7 mouse cellular contexts compared by ENCODE assay signal in the genomic region with DNA sequence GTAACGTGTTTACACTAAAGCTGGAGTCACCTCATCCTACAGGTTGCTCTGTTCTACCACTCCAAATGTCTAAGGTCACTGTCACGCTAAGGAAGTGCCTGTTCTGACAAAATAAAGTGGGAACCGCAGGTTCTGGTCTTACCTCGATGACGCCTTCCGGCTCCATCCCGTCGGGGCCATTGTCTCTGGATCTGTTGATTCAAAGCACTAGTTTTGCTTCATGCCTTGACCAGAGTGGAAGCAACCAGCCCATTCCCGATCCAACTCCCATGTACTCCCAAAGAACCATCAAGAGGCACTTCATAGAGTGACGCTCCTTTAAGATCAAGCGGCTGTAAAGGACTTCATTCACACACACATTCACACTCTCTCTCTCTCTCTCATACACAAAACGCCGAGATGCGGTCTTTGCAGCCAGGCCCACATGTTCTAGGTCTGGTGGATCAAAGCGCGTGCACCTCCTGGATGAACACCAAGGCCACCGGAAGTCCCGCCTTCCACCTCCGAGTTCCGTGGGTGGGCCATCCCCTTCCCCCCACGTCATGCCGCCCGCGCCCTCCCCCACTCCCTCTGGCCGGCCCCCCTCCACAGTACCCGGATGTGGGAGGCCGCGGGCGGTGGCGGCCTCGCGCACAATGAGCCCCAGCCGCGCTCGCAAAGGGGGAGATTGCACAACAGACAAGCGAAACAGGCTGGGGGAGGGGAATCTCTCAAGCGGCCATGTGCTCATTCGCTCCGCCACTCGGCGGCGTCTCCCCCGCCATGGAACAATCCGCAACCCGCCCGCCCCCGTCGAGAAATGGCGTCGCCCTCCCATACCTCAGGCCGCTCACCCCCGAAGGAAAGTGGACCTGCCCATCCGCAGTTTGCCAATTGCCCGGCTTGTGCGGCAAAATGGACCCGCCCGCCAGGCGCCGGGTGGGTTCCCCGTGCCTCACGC. TPM values are rescaled to one million over a fixed set of nuclear protein-coding genes. Genes with fewer than 3 reads are reported as not detected.
DNase-seq lines count a peak whose midpoint lies in the region; ATAC-seq and TF ChIP-seq lines count a peak whose summit lies in the region.

No protein-coding gene starts in this region.

- under 1% methylated on average over 60 of the region's 61 CpGs for WGBS in intestine, postnatal 0 days
- WGBS in midbrain, embryonic 12.5 days: 1% methylated on average over 60 of the region's 61 CpGs
- under 1% methylated on average over 59 of the region's 61 CpGs for WGBS in small intestine, adult 2 months

- H3K4me1 ChIP-seq in intestine, postnatal 0 days (replicated peaks; ENCODE audit: control insufficient read depth, insufficient read depth, low read length): peaks cover 4% of the 10 kb centered on the region; the same call in 1 of the 2 replicates
- H3K4me1 ChIP-seq in midbrain, embryonic 12.5 days: peaks cover 28% of the 10 kb centered on the region
- H3K4me1 ChIP-seq in small intestine, adult 2 months (ENCODE audit: control insufficient read depth, insufficient read depth, insufficient read length, low read length): no peaks in the 10 kb centered on the region; the same call in 1 of the 2 replicates

- intact Hi-C loops in left cerebral cortex, postnatal 4 days (cut with DNase I): no loop called here

- no peaks in the 10 kb centered on the region for H3K27me3 ChIP-seq in intestine, postnatal 0 days (replicated peaks; ENCODE audit: control insufficient read depth, insufficient read depth, low read length)
- no peaks in the 10 kb centered on the region for H3K27me3 ChIP-seq in midbrain, embryonic 12.5 days
- H3K27me3 ChIP-seq in small intestine, adult 2 months (ENCODE audit: control insufficient read depth, insufficient read depth, low read length): no peaks in the 10 kb centered on the region

- peak overlapping the region; percentile 73 for H3K4me2 ChIP-seq in intestine, postnatal 0 days (replicated peaks; ENCODE audit: low read depth)
- H3K4me2 ChIP-seq in midbrain, embryonic 12.5 days (replicated peaks): peak overlapping the region; percentile 83

- peak; percentile 42 for TF ChIP-seq CTCF in intestine, postnatal 0 days (IDR thresholded peaks at IDR 0.05; ENCODE audit: low read depth)
- TF ChIP-seq CTCF in small intestine, adult 2 months (IDR thresholded peaks at IDR 0.05; ENCODE audit: extremely low read depth, insufficient read length, insufficient replicate concordance, low read depth, low read length): no peak

- peak; percentile 97 for DNase-seq in adrenal gland, adult 2 months
- peak; percentile 89 for DNase-seq in embryo, embryonic 11.5 days (ENCODE audit: low read depth, low spot score)
- DNase-seq in gastrocnemius, postnatal 4 days (ENCODE audit: low spot score in 2 of 2): peak; percentile 94 to 96
- DNase-seq in left cerebral cortex, postnatal 4 days: peak; percentile 97

- no peaks in the 10 kb centered on the region for H3K9me3 ChIP-seq in intestine, postnatal 0 days (ENCODE audit: control insufficient read depth)
- no peaks in the 10 kb centered on the region for H3K9me3 ChIP-seq in midbrain, embryonic 12.5 days

- peak overlapping the region; percentile 99 for H3K27ac ChIP-seq in intestine, postnatal 0 days (ENCODE audit: low read depth, low read length)
- H3K27ac ChIP-seq in midbrain, embryonic 12.5 days (replicated peaks): peak overlapping the region; percentile 97
- peak overlapping the region; percentile 88 for H3K27ac ChIP-seq in small intestine, adult 2 months (ENCODE audit: insufficient read depth, low read depth, low read length)

- peak; percentile 71 for ATAC-seq in intestine, postnatal 0 days
- peak; percentile 63 for ATAC-seq in midbrain, embryonic 12.5 days (ENCODE audit: low FRiP score, low read depth)

- TF ChIP-seq POLR2A in small intestine, adult 2 months (IDR thresholded peaks at IDR 0.05; ENCODE audit: low read depth, low read length): peak; percentile 68; the same call in 1 of the 2 replicates

- peak overlapping the region; percentile 99 for H3K9ac ChIP-seq in intestine, postnatal 0 days (ENCODE audit: low read depth, low read length)
- peak overlapping the region; percentile 100 for H3K9ac ChIP-seq in midbrain, embryonic 12.5 days (replicated peaks)

- H3K4me3 ChIP-seq in intestine, postnatal 0 days (ENCODE audit: low read depth, low read length): peak overlapping the region; percentile 99
- peak overlapping the region; percentile 100 for H3K4me3 ChIP-seq in midbrain, embryonic 12.5 days
- peak overlapping the region; percentile 87 for H3K4me3 ChIP-seq in small intestine, adult 2 months (ENCODE audit: low read depth, low read length)

- peaks cover 69% of the 10 kb centered on the region for H3K36me3 ChIP-seq in intestine, postnatal 0 days (ENCODE audit: control insufficient read depth, insufficient read depth)
- H3K36me3 ChIP-seq in midbrain, embryonic 12.5 days: peaks cover 78% of the 10 kb centered on the region
- peaks cover 53% of the 10 kb centered on the region for H3K36me3 ChIP-seq in small intestine, adult 2 months (ENCODE audit: control insufficient read depth, insufficient read depth, low read length)

RNA-seq across cellular contexts. Expression of a gene that starts 1.2 kb away (rescaled TPM):
- 100 to 1,000 TPM; 509 to 543 TPM for total RNA-seq in adrenal gland, adult 2 months (2021)
- polyA plus RNA-seq in adrenal gland, adult 2 months (2012; rRNA removed): 85.0 and 144 TPM in 2 replicates
- 100 to 1,000 TPM; 295 to 317 TPM for total RNA-seq in gastrocnemius, postnatal 4 days (2021)
- polyA plus RNA-seq in intestine, postnatal 0 days (2015; fragmentation: Nextera tagmentation; extraction: Ambion mirVana): 279 and 291 TPM in 2 replicates
- 100 to 1,000 TPM; 661 to 680 TPM for total RNA-seq in left cerebral cortex, postnatal 4 days (2021)
- polyA plus RNA-seq in midbrain, embryonic 12.5 days (2016; fragmentation: Nextera tagmentation; extraction: Ambion mirVana): 608 and 698 TPM in 2 replicates
- 92.1 and 134 TPM in 2 replicates for polyA plus RNA-seq in small intestine, adult 2 months (2012; rRNA removed)

RNA-seq across cellular contexts. Expression of a gene that starts 5.1 kb away (rescaled TPM):
- 10 to 100 TPM; 16.8 to 53.0 TPM for total RNA-seq in adrenal gland, adult 2 months (2021)
- polyA plus RNA-seq in adrenal gland, adult 2 months (2012; rRNA removed): 24.5 and 36.9 TPM in 2 replicates
- 10 to 100 TPM; 13.1 to 14.0 TPM for total RNA-seq in gastrocnemius, postnatal 4 days (2021)
- 20.9 and 21.0 TPM in 2 replicates for polyA plus RNA-seq in intestine, postnatal 0 days (2015; fragmentation: Nextera tagmentation; extraction: Ambion mirVana)
- total RNA-seq in left cerebral cortex, postnatal 4 days (2021): 1 to 10 TPM; 7.1 to 8.5 TPM
- polyA plus RNA-seq in midbrain, embryonic 12.5 days (2016; fragmentation: Nextera tagmentation; extraction: Ambion mirVana): 7.1 and 7.2 TPM in 2 replicates
- polyA plus RNA-seq in small intestine, adult 2 months (2012; rRNA removed): 20.9 and 24.7 TPM in 2 replicates

RNA-seq across cellular contexts. Expression of a gene that starts 8.6 kb away (rescaled TPM):
- total RNA-seq in adrenal gland, adult 2 months (2021): 100 to 1,000 TPM; 109 to 127 TPM
- 179 and 196 TPM in 2 replicates for polyA plus RNA-seq in adrenal gland, adult 2 months (2012; rRNA removed)
- 10 to 100 TPM; 31.6 to 33.0 TPM for total RNA-seq in gastrocnemius, postnatal 4 days (2021)
- polyA plus RNA-seq in intestine, postnatal 0 days (2015; fragmentation: Nextera tagmentation; extraction: Ambion mirVana): 95.7 and 96.6 TPM in 2 replicates
- total RNA-seq in left cerebral cortex, postnatal 4 days (2021): 10 to 100 TPM; 83.6 to 85.3 TPM
- 79.4 and 79.9 TPM in 2 replicates for polyA plus RNA-seq in midbrain, embryonic 12.5 days (2016; fragmentation: Nextera tagmentation; extraction: Ambion mirVana)
- polyA plus RNA-seq in small intestine, adult 2 months (2012; rRNA removed): 79.7 and 135 TPM in 2 replicates

RNA-seq across cellular contexts. Expression of a gene that starts 10.8 kb away (rescaled TPM):
- total RNA-seq in adrenal gland, adult 2 months (2021): 10 to 100 TPM; 65.5 to 75.5 TPM
- polyA plus RNA-seq in adrenal gland, adult 2 months (2012; rRNA removed): 34.3 and 37.5 TPM in 2 replicates
- 10 to 100 TPM; 43.5 to 45.9 TPM for total RNA-seq in gastrocnemius, postnatal 4 days (2021)
- 26.7 and 27.6 TPM in 2 replicates for polyA plus RNA-seq in intestine, postnatal 0 days (2015; fragmentation: Nextera tagmentation; extraction: Ambion mirVana)
- total RNA-seq in left cerebral cortex, postnatal 4 days (2021): 100 to 1,000 TPM; 117 to 129 TPM
- polyA plus RNA-seq in midbrain, embryonic 12.5 days (2016; fragmentation: Nextera tagmentation; extraction: Ambion mirVana): 108 and 113 TPM in 2 replicates
- polyA plus RNA-seq in small intestine, adult 2 months (2012; rRNA removed): 15.4 and 24.6 TPM in 2 replicates

RNA-seq across cellular contexts. Expression of a gene that starts 14.5 kb away (rescaled TPM):
- 1 to 10 TPM; 1.6 to 2.4 TPM for total RNA-seq in adrenal gland, adult 2 months (2021)
- 2.2 and 2.4 TPM in 2 replicates for polyA plus RNA-seq in adrenal gland, adult 2 months (2012; rRNA removed)
- 1 to 10 TPM; 1.0 to 2.9 TPM for total RNA-seq in gastrocnemius, postnatal 4 days (2021)
- 1.6 and 1.8 TPM in 2 replicates for polyA plus RNA-seq in intestine, postnatal 0 days (2015; fragmentation: Nextera tagmentation; extraction: Ambion mirVana)
- 1 to 10 TPM in 1 of 2 experiments, under 1 TPM in 1; 0.93 to 1.3 TPM for total RNA-seq in left cerebral cortex, postnatal 4 days (2021)
- 0.41 and 0.77 TPM in 2 replicates for polyA plus RNA-seq in midbrain, embryonic 12.5 days (2016; fragmentation: Nextera tagmentation; extraction: Ambion mirVana)
- polyA plus RNA-seq in small intestine, adult 2 months (2012; rRNA removed): 6.9 and 11.6 TPM in 2 replicates

Comparison
In these comparisons a context has a peak if more than half of its experiments do, and no peak if none do; other contexts are left out.
1. Peak in every context shown above with its lines: DNase-seq, ATAC-seq, H3K4me3 ChIP-seq and H3K27ac ChIP-seq.